ENCODE assay signal across 8 mouse cellular contexts in genomic region chr1:188154466-188155110, GRCm38 (mm10).
A peak's percentile ranks its signal among the peaks of the same experiment; 100 is the strongest.
DNase-seq lines count a peak whose midpoint lies in the region; ATAC-seq lines count a peak whose summit lies in the region.

No protein-coding gene starts in this region.

- H3K4me2 ChIP-seq in forebrain, embryonic 14.5 days (ENCODE audit: low read length) = peak overlapping the region; percentile 43
- peak overlapping the region; percentile 36; the same call in 1 of the 2 replicates for H3K4me2 ChIP-seq in liver, embryonic 13.5 days
- H3K4me2 ChIP-seq in stomach, embryonic 15.5 days = peak overlapping the region; percentile 21; the same call in 1 of the 2 replicates

- H3K4me3 ChIP-seq in forebrain, embryonic 14.5 days (ENCODE audit: low read depth, low read length) = peak overlapping the region; percentile 14; the same call in 1 of the 2 replicates
- H3K4me3 ChIP-seq in liver, embryonic 13.5 days (replicated peaks) = no peak overlapping the region
- no peak overlapping the region for H3K4me3 ChIP-seq in stomach, embryonic 15.5 days (replicated peaks)

- intact Hi-C loops in left cerebral cortex, postnatal 4 days (cut with DNase I) = no loop called here

- under 1% methylated on average over 14 of the region's 14 CpGs for WGBS in forebrain, embryonic 14.5 days
- WGBS in liver, embryonic 13.5 days (ENCODE audit: insufficient replicate concordance) = 49% methylated on average over 14 of the region's 14 CpGs
- 65% methylated on average over 14 of the region's 14 CpGs for whole genome bisulfite sequencing in stomach, embryonic 15.5 days

- H3K27ac ChIP-seq in forebrain, embryonic 14.5 days (ENCODE audit: low read depth, low read length) = peak overlapping the region; percentile 34; the same call in 1 of the 2 replicates
- H3K27ac ChIP-seq in liver, embryonic 13.5 days = no peak overlapping the region
- no peak overlapping the region for H3K27ac ChIP-seq in stomach, embryonic 15.5 days

- DNase-seq in ovary, postnatal 36 days (ENCODE audit: low spot score) = peak; percentile 8
- no peak for DNase-seq in ovary, adult 18-20 months (ENCODE audit: low spot score)
- peak; percentile 69 for DNase-seq in forebrain, embryonic 14.5 days (ENCODE audit: low spot score)
- DNase-seq in liver, embryonic 13.5 days = peak; percentile 10
- no peak for DNase-seq in cerebellum, adult 18-20 months
- DNase-seq in left cerebral cortex, postnatal 4 days = no peak
- DNase-seq in kidney, postnatal 36 days = no peak

- H3K9ac ChIP-seq in forebrain, embryonic 14.5 days (ENCODE audit: low read length) = peak overlapping the region; percentile 18; the same call in 1 of the 2 replicates
- H3K9ac ChIP-seq in liver, embryonic 13.5 days = no peak overlapping the region
- H3K9ac ChIP-seq in stomach, embryonic 15.5 days = no peak overlapping the region

- no peaks in the 10 kb centered on the region for H3K9me3 ChIP-seq in forebrain, embryonic 14.5 days (replicated peaks; ENCODE audit: control insufficient read depth, low read length)
- H3K9me3 ChIP-seq in liver, embryonic 13.5 days (replicated peaks) = no peaks in the 10 kb centered on the region
- H3K9me3 ChIP-seq in stomach, embryonic 15.5 days = no peaks in the 10 kb centered on the region

- no peaks in the 10 kb centered on the region for H3K27me3 ChIP-seq in forebrain, embryonic 14.5 days (replicated peaks; ENCODE audit: control insufficient read depth, insufficient read depth, low read length)
- no peaks in the 10 kb centered on the region for H3K27me3 ChIP-seq in liver, embryonic 13.5 days
- H3K27me3 ChIP-seq in stomach, embryonic 15.5 days (replicated peaks) = no peaks in the 10 kb centered on the region

- no peaks in the 10 kb centered on the region for H3K36me3 ChIP-seq in forebrain, embryonic 14.5 days (ENCODE audit: control insufficient read depth, insufficient read depth, low read length)
- H3K36me3 ChIP-seq in liver, embryonic 13.5 days = no peaks in the 10 kb centered on the region
- no peaks in the 10 kb centered on the region for H3K36me3 ChIP-seq in stomach, embryonic 15.5 days

- H3K4me1 ChIP-seq in forebrain, embryonic 14.5 days (ENCODE audit: control insufficient read depth, insufficient read depth, low read length) = peaks cover 10% of the 10 kb centered on the region
- peaks cover 12% of the 10 kb centered on the region; the same call in 1 of the 2 replicates for H3K4me1 ChIP-seq in liver, embryonic 13.5 days (replicated peaks)
- H3K4me1 ChIP-seq in stomach, embryonic 15.5 days = no peaks in the 10 kb centered on the region

- peak; percentile 77 for ATAC-seq in forebrain, embryonic 14.5 days
- ATAC-seq in liver, embryonic 13.5 days (ENCODE audit: low read depth) = peak; percentile 85
- ATAC-seq in stomach, embryonic 15.5 days (ENCODE audit: insufficient read depth, low FRiP score, low read depth) = peak; percentile 75

Comparison
In these comparisons a context has a peak if more than half of its experiments do, and no peak if none do; other contexts are left out.
1. DNase-seq: peak in ovary, postnatal 36 days (single experiment), forebrain, embryonic 14.5 days (single experiment) and liver, embryonic 13.5 days (single experiment); none in ovary, adult 18-20 months (single experiment), cerebellum, adult 18-20 months (0 of 2), left cerebral cortex, postnatal 4 days (single experiment) and kidney, postnatal 36 days (0 of 2).
2. Peak in every context shown above with its lines, with median percentiles within 50 percentile points of each other: ATAC-seq and H3K4me2 ChIP-seq.